Mouse (Mus musculus) forebrain, embryonic 15.5 days (tissue): ENCODE data around the gene Trak1. TPM values are rescaled to one million over a fixed set of nuclear protein-coding genes. Genes with fewer than 3 reads are reported as not detected.

Source experiments
- ATAC-seq: fragments of 200-750 bp; cut with Nextera tagmentation; replicated peaks from 2 replicates; pipeline ENCODE4 v1.8.0; 2017; ENCODE audit warnings: mild to moderate bottlenecking, moderate TSS enrichment, moderate library complexity
- H3K27ac ChIP-seq: fragments of 300-500 bp; sonication (generic); replicated peaks from 2 replicates; pipeline ENCODE4 v1.5.1; 2015; ENCODE audit warnings: mild to moderate bottlenecking, inconsistent platforms
- H3K27me3 ChIP-seq: fragments of 300-500 bp; sonication (generic); 2 replicates; pipeline ENCODE4 v1.6.1; 2015; ENCODE audit warnings: inconsistent platforms
- H3K36me3 ChIP-seq: fragments of 300-500 bp; sonication (generic); 2 replicates; pipeline ENCODE4 v1.6.1; 2015; ENCODE audit warnings: mild to moderate bottlenecking, inconsistent platforms
- H3K4me1 ChIP-seq: fragments of 300-500 bp; sonication (generic); 2 replicates; pipeline ENCODE4 v1.6.1; 2015; ENCODE audit warnings: inconsistent platforms
- H3K4me2 ChIP-seq: fragments of 300-500 bp; sonication (generic); replicated peaks from 2 replicates; pipeline ENCODE4 v1.6.1; 2015; ENCODE audit warnings: mild to moderate bottlenecking, inconsistent platforms
- H3K4me3 ChIP-seq: fragments of 300-500 bp; sonication (generic); 2 replicates; pipeline ENCODE4 v1.5.1; 2015; ENCODE audit warnings: mild to moderate bottlenecking, inconsistent platforms
- H3K9ac ChIP-seq: fragments of 300-500 bp; sonication (generic); replicated peaks from 2 replicates; pipeline ENCODE4 v1.6.1; 2015; ENCODE audit warnings: mild to moderate bottlenecking, inconsistent platforms
- H3K9me3 ChIP-seq: fragments of 300-500 bp; sonication (generic); 2 replicates; pipeline ENCODE4 v1.6.1; 2016; ENCODE audit warnings: inconsistent platforms
- whole genome bisulfite sequencing: fragments of 180-500 bp; shearing (Covaris S2); methylation state at CpG from one replicate; pipeline ENCODE4 v1.1.7; 2015; ENCODE audit warnings: mixed read lengths; 5-methylcytosine and 5-hydroxymethylcytosine counted together
- polyA plus RNA-seq: library from polyadenylated mRNA; unstranded; fragments of >200 nt; fragmentation: Nextera tagmentation; extraction: Ambion mirVana; gene quantifications from 2 replicates; pipeline ENCODE4 v1.2.1, GENCODE M21; 2015

Trak1 gene
- polyA plus RNA-seq, 1 experiment from 2014 or later: 75.8 TPM

DNA sequence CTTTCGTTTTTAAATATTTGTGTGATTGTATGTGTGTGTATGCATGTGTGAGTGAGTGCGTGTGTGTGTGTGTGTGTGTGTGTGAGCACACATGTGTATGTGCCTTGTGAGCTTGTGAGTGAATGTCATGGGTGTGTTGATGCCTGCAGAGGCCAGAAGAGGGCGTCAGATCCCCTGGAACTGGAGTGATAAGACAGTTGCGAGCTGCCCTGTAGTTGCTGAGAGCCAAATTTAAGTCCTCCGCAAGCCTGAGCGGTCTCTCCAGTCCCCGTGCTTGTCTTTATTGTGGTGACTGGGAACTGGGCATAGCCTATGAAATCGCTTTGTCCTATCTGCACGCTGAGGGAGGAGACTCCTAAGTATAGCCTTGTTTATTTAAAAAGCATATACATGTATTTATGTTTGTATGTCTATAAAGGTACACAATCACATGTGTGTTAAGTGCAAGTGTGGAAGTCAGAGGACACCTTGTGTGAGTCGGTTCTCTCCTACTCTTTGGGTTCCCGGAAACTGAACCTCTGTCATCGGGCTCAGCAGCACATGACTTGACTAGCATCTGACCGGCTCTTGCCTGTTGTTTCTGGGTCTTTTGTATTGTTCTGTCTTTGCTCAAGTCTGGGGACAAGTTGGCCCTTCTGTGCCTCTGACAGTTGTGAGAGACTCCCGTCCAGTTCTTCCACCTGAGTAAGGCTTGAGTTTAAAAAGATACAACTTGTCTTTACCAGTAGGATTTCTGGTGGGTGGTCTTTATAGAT, 46.0 kb downstream of the Trak1 start:
- no peak overlapping the region for H3K9ac ChIP-seq
- peaks cover 11% of the 10 kb centered on the region; the same call in 1 of the 2 replicates for H3K4me1 ChIP-seq
- WGBS: 74% methylated on average over 14 of the region's 14 CpGs

GRCm38 (mm10) chr9:121344344-121344743, 47.0 kb downstream of the Trak1 start:
- Histone ChIP-seq H3K4me2 (no peak overlapping the region), H3K36me3 (no peaks in the 10 kb centered on the region), H3K4me3 (no peak overlapping the region), H3K27me3 (no peaks in the 10 kb centered on the region), H3K9ac (no peak overlapping the region), H3K4me1 (peaks cover 22% of the 10 kb centered on the region; the same call in 1 of the 2 replicates), H3K9me3 (no peaks in the 10 kb centered on the region), H3K27ac (no peak overlapping the region)
- 33% methylated on average over 3 of the region's 3 CpGs for WGBS
- no peak for ATAC-seq

More for the DNA sequence above, 46.0 kb downstream of the Trak1 start:
- H3K36me3 ChIP-seq: no peaks in the 10 kb centered on the region
- no peak overlapping the region for H3K27ac ChIP-seq
- no peak overlapping the region for H3K4me3 ChIP-seq
- no peaks in the 10 kb centered on the region for H3K27me3 ChIP-seq
- no peak overlapping the region for H3K4me2 ChIP-seq
- H3K9me3 ChIP-seq: no peaks in the 10 kb centered on the region
- no peak for ATAC-seq

GRCm38 (mm10) chr9:121345427-121346130, 48.3 kb downstream of the Trak1 start:
- Histone ChIP-seq H3K27ac (no peak overlapping the region), H3K9me3 (no peaks in the 10 kb centered on the region), H3K4me1 (peaks cover 26% of the 10 kb centered on the region), H3K27me3 (no peaks in the 10 kb centered on the region), H3K4me3 (no peak overlapping the region), H3K4me2 (no peak overlapping the region), H3K36me3 (no peaks in the 10 kb centered on the region), H3K9ac (no peak overlapping the region)
- ATAC-seq: no peak
- WGBS: 90% methylated on average over 15 of the region's 15 CpGs

DNA sequence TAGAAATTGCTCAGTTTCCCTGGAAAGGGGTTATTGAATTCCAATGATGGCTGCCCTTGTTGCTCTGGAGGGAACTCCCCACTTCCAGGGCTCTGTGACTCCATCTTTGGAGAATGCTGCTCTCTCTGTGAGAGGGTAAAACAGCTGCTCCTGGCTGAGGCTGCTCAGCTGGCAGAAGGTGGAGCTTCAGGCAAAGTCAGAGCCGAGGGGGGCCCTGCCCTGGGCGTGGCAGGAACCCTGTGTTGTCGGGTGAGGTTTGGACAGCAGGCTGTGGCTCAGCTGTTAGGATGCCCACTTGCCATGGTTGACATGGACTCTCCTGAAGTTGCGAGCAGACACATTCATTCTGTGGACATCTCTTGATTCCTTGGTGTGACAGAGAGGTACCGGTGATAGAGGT, 49.3 kb downstream of the Trak1 start:
- WGBS: 83% methylated on average over 5 of the region's 5 CpGs
- no peak for ATAC-seq
- peaks cover 32% of the 10 kb centered on the region for H3K4me1 ChIP-seq

GRCm38 (mm10) chr9:121347981-121348380, 50.7 kb downstream of the Trak1 start:
- Histone ChIP-seq H3K4me1 (peaks cover 42% of the 10 kb centered on the region), H3K9me3 (no peaks in the 10 kb centered on the region), H3K27ac (peak overlapping the region; percentile 69), H3K4me3 (no peak overlapping the region), H3K27me3 (no peaks in the 10 kb centered on the region), H3K9ac (no peak overlapping the region), H3K4me2 (no peak overlapping the region), H3K36me3 (no peaks in the 10 kb centered on the region)
- no peak for ATAC-seq
- 40% methylated on average over 10 of the region's 10 CpGs for WGBS

More for the DNA sequence above, 49.3 kb downstream of the Trak1 start:
- Histone ChIP-seq H3K36me3 (no peaks in the 10 kb centered on the region), H3K27me3 (no peaks in the 10 kb centered on the region), H3K4me2 (no peak overlapping the region), H3K9me3 (no peaks in the 10 kb centered on the region), H3K27ac (no peak overlapping the region), H3K9ac (no peak overlapping the region), H3K4me3 (no peak overlapping the region)

DNA sequence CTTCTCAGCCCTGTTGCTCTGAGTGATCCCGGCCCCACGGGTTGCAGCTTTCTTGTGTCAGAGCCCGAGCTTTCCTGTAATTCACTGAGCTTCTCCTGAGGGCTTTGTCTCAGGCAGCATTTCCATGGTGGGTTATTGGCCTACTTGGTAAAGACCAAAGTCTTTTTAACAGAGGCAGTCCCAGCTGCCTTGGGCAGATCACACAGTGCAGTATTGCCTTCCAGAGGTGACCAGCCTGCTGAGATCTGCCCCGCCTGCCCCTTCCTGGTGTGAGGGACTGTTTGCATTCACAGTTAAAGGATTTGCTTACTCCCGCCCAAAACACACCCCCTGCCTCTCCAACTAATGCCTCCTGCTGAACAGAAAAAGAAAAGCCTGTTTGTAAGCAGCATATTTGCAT, 51.2 kb downstream of the Trak1 start:
- Histone ChIP-seq H3K27me3 (no peaks in the 10 kb centered on the region), H3K9me3 (no peaks in the 10 kb centered on the region), H3K9ac (no peak overlapping the region), H3K4me1 (peaks cover 44% of the 10 kb centered on the region), H3K4me3 (no peak overlapping the region), H3K27ac (peak overlapping the region; percentile 69), H3K4me2 (no peak overlapping the region), H3K36me3 (no peaks in the 10 kb centered on the region)
- 5% methylated on average over 5 of the region's 5 CpGs for WGBS
- ATAC-seq: peak; percentile 55

- Histone ChIP-seq H3K36me3 (no peaks in the 10 kb centered on the region), H3K4me2 (no peak overlapping the region), H3K27ac (no peak overlapping the region), H3K9me3 (no peaks in the 10 kb centered on the region), H3K4me3 (no peak overlapping the region), H3K27me3 (no peaks in the 10 kb centered on the region), H3K4me1 (peaks cover 45% of the 10 kb centered on the region), H3K9ac (no peak overlapping the region)
- no peak for ATAC-seq
- WGBS: 74% methylated on average over 8 of the region's 8 CpGs
Observed at GRCm38 (mm10) chr9:121349111-121349510, 51.8 kb downstream of the Trak1 start.

DNA sequence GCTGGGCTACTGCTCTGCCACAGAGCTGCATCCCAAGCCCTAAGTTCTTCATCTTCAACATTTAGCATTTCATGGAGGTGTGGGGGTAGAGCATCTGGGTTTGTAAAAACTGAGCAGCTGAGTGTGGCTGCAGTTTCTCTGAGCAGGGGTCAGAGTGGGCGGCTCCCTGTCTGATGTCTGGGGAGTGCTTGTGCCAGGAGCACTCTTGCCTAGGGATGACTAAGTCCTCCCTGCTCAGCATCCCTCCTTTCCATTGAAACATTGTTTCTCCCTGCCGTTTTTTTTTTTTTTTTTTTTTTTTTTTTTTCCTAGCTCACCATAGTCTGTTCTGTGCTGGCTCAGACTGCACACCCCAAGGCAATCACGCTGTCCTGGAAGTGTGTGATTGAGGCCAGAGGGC, 53.3 kb downstream of the Trak1 start:
- Histone ChIP-seq H3K36me3 (no peaks in the 10 kb centered on the region), H3K4me1 (peaks cover 58% of the 10 kb centered on the region), H3K4me2 (no peak overlapping the region), H3K4me3 (no peak overlapping the region), H3K27me3 (no peaks in the 10 kb centered on the region), H3K9me3 (no peaks in the 10 kb centered on the region), H3K9ac (no peak overlapping the region), H3K27ac (no peak overlapping the region)
- 38% methylated on average over 3 of the region's 3 CpGs for WGBS
- ATAC-seq: no peak

DNA sequence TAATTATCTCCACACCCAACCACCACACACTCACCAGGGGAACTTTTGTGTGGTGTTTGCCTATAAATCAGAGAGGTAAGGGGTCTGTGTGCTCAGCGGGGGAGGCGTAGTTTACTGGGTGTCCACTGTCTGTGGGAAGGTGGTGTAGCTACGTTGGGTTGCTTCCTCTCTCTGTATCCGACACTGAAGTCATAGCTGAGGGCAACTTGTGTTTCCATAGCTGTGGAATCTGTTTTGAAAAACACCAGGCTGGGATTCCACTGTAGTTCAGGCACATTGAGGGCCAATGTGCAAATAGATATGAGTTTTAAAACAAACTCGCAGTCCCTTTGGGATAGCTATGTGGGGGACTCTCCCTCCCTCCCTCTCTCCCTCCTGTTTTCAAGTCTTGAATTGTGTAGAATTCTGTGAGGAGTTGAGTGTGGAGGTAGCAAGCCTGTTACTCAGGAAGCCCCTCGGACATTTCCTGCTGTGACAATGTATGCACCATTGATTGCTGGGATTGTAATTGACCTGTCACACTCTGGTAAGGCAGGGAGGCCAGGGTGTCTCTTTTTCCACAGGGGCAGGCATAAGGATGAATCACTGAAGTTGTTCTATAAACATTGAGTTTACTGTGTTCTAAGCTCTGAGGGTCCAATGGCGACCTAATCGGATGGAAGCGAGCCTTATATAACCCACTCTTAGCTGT, 54.2 kb downstream of the Trak1 start:
- no peak overlapping the region for H3K4me3 ChIP-seq
- peaks cover 64% of the 10 kb centered on the region for H3K4me1 ChIP-seq
- no peak for ATAC-seq
- 58% methylated on average over 9 of the region's 9 CpGs for WGBS
- H3K36me3 ChIP-seq: no peaks in the 10 kb centered on the region
- H3K9me3 ChIP-seq: no peaks in the 10 kb centered on the region
- no peak overlapping the region for H3K9ac ChIP-seq
- no peak overlapping the region for H3K27ac ChIP-seq
- H3K27me3 ChIP-seq: no peaks in the 10 kb centered on the region
- H3K4me2 ChIP-seq: no peak overlapping the region

DNA sequence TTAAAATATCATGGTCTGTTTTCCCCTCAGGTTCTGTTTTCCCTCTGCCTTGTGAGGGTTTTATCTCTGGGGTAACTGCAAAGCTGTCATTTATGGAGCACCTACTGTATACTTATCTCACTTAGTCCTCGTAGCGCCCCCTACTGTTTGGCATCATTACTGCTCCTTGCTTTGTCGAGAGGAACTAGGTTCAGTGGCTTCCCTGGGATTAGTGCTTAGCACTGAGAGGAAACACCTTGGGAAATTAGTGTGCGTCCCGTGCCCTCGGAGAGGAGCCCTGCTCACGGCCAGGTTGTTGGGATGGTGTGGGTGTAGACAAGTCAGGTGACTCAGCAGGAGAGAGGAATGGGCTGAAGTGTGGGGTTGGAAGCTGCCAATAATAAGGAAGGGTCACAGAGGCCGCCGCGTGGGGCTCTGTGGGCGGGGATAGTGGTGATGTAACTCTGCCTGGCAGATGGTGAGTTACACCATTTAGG, 54.9 kb downstream of the Trak1 start:
- H3K27ac ChIP-seq: no peak overlapping the region
- H3K4me3 ChIP-seq: no peak overlapping the region
- no peaks in the 10 kb centered on the region for H3K9me3 ChIP-seq
- H3K4me1 ChIP-seq: peaks cover 61% of the 10 kb centered on the region
- H3K36me3 ChIP-seq: no peaks in the 10 kb centered on the region
- ATAC-seq: no peak
- H3K9ac ChIP-seq: no peak overlapping the region
- H3K27me3 ChIP-seq: no peaks in the 10 kb centered on the region
- WGBS: 25% methylated on average over 11 of the region's 11 CpGs
- H3K4me2 ChIP-seq: no peak overlapping the region

DNA sequence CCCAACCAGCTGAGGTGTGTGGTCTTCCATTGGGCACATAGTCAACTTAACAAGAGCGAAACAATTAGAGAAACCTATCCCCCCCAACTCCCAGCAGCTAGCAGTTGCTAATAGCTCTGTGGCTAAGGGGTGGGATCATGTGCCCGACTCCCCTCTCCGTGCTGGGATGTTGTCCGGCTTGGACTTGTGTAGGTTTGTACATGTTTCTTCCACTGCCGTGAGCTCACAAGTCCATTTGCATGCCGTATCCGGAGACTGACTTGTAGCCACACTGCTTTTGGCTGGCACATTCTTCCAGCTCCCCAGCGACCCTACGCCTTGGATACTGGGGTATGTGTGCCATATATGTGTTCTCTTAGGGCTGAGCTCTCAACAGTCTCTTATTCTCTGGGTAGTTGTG, 55.4 kb downstream of the Trak1 start:
- H3K9me3 ChIP-seq: no peaks in the 10 kb centered on the region
- no peaks in the 10 kb centered on the region for H3K36me3 ChIP-seq
- peaks cover 61% of the 10 kb centered on the region for H3K4me1 ChIP-seq
- no peak overlapping the region for H3K4me3 ChIP-seq
- no peak overlapping the region for H3K4me2 ChIP-seq
- H3K9ac ChIP-seq: no peak overlapping the region
- no peak overlapping the region for H3K27ac ChIP-seq
- H3K27me3 ChIP-seq: no peaks in the 10 kb centered on the region
- ATAC-seq: no peak
- 75% methylated on average over 9 of the region's 9 CpGs for WGBS

- Histone ChIP-seq H3K9me3 (no peaks in the 10 kb centered on the region), H3K9ac (no peak overlapping the region), H3K4me1 (peaks cover 59% of the 10 kb centered on the region), H3K27me3 (no peaks in the 10 kb centered on the region), H3K4me3 (no peak overlapping the region), H3K36me3 (no peaks in the 10 kb centered on the region), H3K27ac (peak overlapping the region; percentile 83), H3K4me2 (no peak overlapping the region)
- ATAC-seq: no peak
- WGBS: 67% methylated on average over 4 of the region's 4 CpGs
Observed at GRCm38 (mm10) chr9:121354792-121355390, 57.6 kb downstream of the Trak1 start.
